Mouse (Mus musculus): Measurements from ENCODE around the gene Hsd17b14.

Hsd17b14 gene

GRCm38 (mm10) chr7:45598960-45599879 is 44.5 kb downstream of the Hsd17b14 start:
- DNase-seq (ENCODE audit: low spot score): peak; percentile 21

DNA sequence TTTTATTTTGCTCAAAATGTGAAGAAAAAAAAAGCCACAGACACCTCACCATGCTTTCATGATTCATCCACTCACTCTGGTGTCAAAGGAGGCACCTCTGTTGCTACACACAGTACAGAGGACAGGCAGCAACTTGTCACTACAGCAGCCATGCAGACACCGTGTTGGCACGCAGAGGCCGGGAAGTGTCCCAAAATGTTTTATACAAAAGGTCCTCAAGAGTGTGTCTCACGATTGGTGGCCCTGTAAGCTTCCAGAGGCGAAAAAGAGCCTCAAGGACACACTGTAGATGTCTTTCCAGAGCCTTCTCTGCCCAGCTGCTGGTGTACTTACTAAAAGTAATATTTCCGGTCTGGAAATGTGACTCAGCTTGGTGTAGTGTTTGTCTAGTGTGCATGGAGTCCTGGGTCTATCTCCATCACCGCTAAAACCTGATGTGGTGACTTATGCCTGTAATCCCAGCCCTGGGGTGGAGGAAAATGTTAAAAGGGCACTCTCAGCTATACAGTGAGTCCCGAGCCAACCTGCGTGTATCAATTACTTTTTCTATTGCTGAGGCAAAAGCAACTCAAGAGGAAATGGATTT is 51.1 kb downstream of the Hsd17b14 start:
- no peak for DNase-seq (ENCODE audit: low spot score)

GRCm38 (mm10) chr7:45609511-45609910 is 54.8 kb downstream of the Hsd17b14 start:
- DNase-seq (ENCODE audit: low spot score): no peak

DNA sequence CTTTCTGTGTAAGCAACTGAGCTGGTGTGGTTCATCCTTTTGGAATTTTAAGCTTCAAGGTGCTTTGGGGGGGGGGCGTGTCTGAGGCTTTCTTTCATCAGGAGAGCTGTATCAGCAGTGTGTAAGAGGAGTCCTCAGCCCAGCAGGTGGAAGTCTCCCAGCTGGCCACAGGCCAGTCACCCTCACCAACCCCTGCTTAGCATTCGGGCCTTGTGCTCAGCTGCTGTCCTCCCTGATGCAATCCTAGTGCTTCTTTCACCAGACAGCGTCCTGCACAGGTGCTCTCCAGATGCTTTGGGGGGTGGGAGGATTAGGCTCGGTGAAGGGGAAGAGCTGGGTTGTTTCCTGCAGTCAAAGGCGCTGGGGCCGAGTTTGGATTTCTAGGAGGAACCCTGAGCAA is 61.6 kb downstream of the Hsd17b14 start:
- DNase-seq (ENCODE audit: low spot score): no peak

DNA sequence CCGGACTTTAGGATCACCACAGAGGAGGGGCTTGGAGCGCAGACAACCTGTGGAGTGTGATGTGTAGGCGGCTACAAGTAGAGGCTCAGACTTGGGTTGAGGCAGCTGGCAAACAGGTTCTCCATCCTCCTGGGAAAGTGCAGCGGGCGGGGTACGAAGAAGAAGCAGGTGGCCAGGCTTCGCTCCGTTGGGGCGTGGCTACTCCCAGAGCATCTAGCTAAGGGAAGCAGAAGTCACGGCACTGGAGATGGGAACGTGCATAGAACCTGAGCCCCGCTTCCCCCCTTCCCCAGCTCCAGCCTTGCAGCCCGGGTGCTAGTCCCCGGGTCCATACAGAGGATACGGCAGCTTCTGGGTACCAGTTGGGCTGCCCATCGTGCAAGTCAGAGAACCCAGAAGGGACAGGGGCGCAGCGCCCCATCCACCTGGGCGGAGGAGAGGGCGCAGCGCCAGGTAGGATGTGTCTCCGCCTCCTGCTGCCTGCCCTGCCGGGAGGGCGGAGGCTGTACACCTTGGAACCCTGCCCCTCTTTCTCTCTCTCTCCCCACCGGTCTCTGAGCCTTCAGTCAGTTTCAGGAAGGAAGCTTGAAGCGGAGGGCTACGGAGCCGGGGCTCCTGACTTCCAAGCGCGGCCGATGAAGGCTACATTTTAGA is 62.5 kb downstream of the Hsd17b14 start, which contains the start of gene Fut1:
TSS of gene Fut1 (plus strand) at position 248 of the 654 bp plus-strand sequence.
- DNase-seq (ENCODE audit: low spot score): peak; percentile 33
